Mouse (Mus musculus): ENCODE measurements around the gene Gja4. TPM values are rescaled to one million over a fixed set of nuclear protein-coding genes. Genes with fewer than 3 reads are reported as not detected.
A peak's percentile ranks its signal among the peaks of the same experiment; 100 is the strongest.

Gene Gja4
- polyA plus RNA-seq (2015; fragmentation: Nextera tagmentation; extraction: Ambion mirVana) = 16.1 and 17.8 TPM in 2 replicates

DNA sequence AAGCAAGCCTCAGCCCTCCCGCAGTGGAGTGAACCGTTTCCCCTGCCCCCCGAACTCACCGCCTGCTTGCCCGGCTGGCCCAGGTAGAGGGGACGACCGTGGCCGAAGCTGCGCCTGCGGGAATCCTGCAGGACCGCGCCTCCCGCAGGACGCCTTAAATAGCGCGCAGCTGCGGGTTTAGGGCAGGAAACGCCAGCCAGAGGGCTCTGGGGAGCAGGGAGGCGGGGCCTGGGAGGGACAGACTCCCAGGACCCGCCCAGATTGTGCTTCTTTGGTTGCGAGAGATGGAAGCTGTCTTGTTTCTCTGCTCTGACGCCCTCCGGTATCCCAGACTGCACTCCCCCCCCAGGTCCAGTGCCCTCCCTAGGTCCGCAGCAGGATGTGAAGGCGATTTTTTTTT is at the start of gene Gja4:
TSS of gene Gja4 (minus strand) at position 179 of the 400 bp plus-strand sequence.
- no peaks in the 10 kb centered on the region for H3K36me3 ChIP-seq (ENCODE audit: control insufficient read depth, insufficient read depth, low read length)
- peak within 1 kb of the TSS; percentile 68 for H3K9ac ChIP-seq (ENCODE audit: low read length)
- no peak within 1 kb of the TSS for H3K27ac ChIP-seq (ENCODE audit: low read length)
- no peaks in the 10 kb centered on the region for H3K9me3 ChIP-seq (replicated peaks; ENCODE audit: control insufficient read depth, low read length)
- WGBS = under 1% methylated on average over 25 of the region's 25 CpGs
- peak; percentile 80; the same call in 1 of the 2 replicates for ATAC-seq (ENCODE audit: insufficient read depth, low FRiP score)
- peak within 1 kb of the TSS; percentile 86 for H3K4me2 ChIP-seq (ENCODE audit: low read depth, low read length)
- peak within 1 kb of the TSS; percentile 46 for H3K4me3 ChIP-seq (replicated peaks; ENCODE audit: low read length)
- peaks cover 12% of the 10 kb centered on the region for H3K27me3 ChIP-seq (ENCODE audit: control insufficient read depth, insufficient read depth, low read length)
- H3K4me1 ChIP-seq (ENCODE audit: control insufficient read depth, insufficient read depth, low read length) = no peaks in the 10 kb centered on the region

DNA sequence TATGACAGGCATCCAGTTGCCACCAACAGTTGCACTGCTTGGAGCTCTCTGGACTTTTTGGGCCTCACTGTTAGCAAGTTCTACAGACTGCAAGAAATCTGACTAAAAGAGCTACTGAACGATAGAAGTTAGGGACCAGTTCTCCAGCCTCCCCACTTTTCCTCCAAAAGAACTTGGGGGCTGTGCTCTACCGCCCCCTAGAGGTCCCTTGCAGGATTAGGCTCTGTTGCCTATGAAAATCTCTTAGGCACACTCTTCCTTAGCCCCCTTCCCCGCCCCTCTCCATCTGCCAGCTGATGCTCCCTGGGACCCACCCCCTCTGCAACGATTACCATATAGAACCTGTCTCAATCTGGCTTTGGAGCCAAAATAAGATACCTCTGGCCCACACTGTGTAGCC is 49.5 kb upstream of the Gja4 start:
- no peaks in the 10 kb centered on the region for H3K4me1 ChIP-seq (ENCODE audit: control insufficient read depth, insufficient read depth, low read length)
- no peak overlapping the region for H3K4me3 ChIP-seq (replicated peaks; ENCODE audit: low read length)
- no peak overlapping the region for H3K4me2 ChIP-seq (ENCODE audit: low read depth, low read length)
- H3K27me3 ChIP-seq (ENCODE audit: control insufficient read depth, insufficient read depth, low read length) = no peaks in the 10 kb centered on the region
- H3K27ac ChIP-seq (ENCODE audit: low read length) = no peak overlapping the region
- H3K36me3 ChIP-seq (ENCODE audit: control insufficient read depth, insufficient read depth, low read length) = no peaks in the 10 kb centered on the region
- 58% methylated on average over 4 of the region's 4 CpGs for WGBS
- no peak overlapping the region for H3K9ac ChIP-seq (ENCODE audit: low read length)
- ATAC-seq (ENCODE audit: insufficient read depth, low FRiP score) = no peak
- no peaks in the 10 kb centered on the region for H3K9me3 ChIP-seq (replicated peaks; ENCODE audit: control insufficient read depth, low read length)

DNA sequence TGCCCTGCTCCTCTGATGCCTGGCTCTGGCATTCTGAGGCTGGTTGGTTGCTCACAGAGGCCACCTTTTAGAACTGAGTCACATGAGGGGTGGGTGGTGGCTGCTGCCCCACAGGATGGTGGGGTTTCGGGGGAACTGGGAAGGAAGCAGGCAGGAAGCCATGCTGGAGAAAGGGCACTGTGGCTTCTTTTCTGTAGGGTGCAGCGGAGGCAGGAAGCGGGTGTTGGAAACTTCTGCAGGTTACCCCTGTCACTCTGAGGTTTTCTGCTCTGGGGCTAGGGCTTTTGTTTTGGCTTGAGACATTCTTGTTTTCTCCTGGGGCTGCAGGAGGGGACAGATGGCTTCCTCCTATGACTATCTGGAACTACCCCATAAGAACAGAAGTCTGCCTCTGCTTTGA is 48.7 kb upstream of the Gja4 start:
- H3K4me2 ChIP-seq (ENCODE audit: low read depth, low read length) = no peak overlapping the region
- H3K4me1 ChIP-seq (ENCODE audit: control insufficient read depth, insufficient read depth, low read length) = no peaks in the 10 kb centered on the region; the same call in 1 of the 2 replicates
- H3K27me3 ChIP-seq (ENCODE audit: control insufficient read depth, insufficient read depth, low read length) = no peaks in the 10 kb centered on the region
- no peaks in the 10 kb centered on the region for H3K36me3 ChIP-seq (ENCODE audit: control insufficient read depth, insufficient read depth, low read length)
- 76% methylated on average over 3 of the region's 3 CpGs for WGBS
- no peaks in the 10 kb centered on the region for H3K9me3 ChIP-seq (replicated peaks; ENCODE audit: control insufficient read depth, low read length)
- H3K9ac ChIP-seq (ENCODE audit: low read length) = no peak overlapping the region
- no peak overlapping the region for H3K4me3 ChIP-seq (replicated peaks; ENCODE audit: low read length)
- H3K27ac ChIP-seq (ENCODE audit: low read length) = no peak overlapping the region
- no peak for ATAC-seq (ENCODE audit: insufficient read depth, low FRiP score)

DNA sequence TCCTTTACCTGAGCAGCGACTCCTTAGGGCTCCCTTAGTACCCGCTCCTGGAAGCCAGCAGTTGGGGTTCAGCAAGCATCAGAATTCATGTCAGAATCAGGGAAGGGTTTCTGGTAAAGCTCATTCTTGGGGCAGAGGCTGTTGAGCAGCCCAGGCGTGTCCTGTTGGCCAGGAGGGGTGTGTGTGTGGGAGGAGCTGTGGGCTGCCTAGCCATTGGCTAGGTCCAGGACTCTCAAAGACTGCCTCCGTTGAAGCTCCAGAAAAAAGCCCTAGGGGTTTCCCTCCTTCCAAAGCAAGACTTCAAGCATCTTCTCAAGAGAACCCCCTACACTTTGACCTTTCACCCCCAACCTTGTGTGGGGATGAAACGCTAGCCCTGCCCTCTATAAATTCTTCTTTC is 44.2 kb upstream of the Gja4 start, which contains the start of gene Gjb5:
TSS of gene Gjb5 (minus strand) at position 164 of the 400 bp plus-strand sequence.
- Histone ChIP-seq H3K27ac (ENCODE audit: low read length) (no peak within 1 kb of the TSS), H3K4me2 (ENCODE audit: low read depth, low read length) (peak within 1 kb of the TSS; percentile 23; the same call in 1 of the 2 replicates), H3K27me3 (ENCODE audit: control insufficient read depth, insufficient read depth, low read length) (no peaks in the 10 kb centered on the region), H3K9ac (ENCODE audit: low read length) (no peak within 1 kb of the TSS), H3K9me3 (replicated peaks; ENCODE audit: control insufficient read depth, low read length) (no peaks in the 10 kb centered on the region), H3K4me1 (ENCODE audit: control insufficient read depth, insufficient read depth, low read length) (peaks cover 9% of the 10 kb centered on the region), H3K4me3 (replicated peaks; ENCODE audit: low read length) (no peak within 1 kb of the TSS), H3K36me3 (ENCODE audit: control insufficient read depth, insufficient read depth, low read length) (no peaks in the 10 kb centered on the region)
- 16% methylated on average over 5 of the region's 5 CpGs for WGBS
- peak; percentile 63; the same call in 1 of the 2 replicates for ATAC-seq (ENCODE audit: insufficient read depth, low FRiP score)

DNA sequence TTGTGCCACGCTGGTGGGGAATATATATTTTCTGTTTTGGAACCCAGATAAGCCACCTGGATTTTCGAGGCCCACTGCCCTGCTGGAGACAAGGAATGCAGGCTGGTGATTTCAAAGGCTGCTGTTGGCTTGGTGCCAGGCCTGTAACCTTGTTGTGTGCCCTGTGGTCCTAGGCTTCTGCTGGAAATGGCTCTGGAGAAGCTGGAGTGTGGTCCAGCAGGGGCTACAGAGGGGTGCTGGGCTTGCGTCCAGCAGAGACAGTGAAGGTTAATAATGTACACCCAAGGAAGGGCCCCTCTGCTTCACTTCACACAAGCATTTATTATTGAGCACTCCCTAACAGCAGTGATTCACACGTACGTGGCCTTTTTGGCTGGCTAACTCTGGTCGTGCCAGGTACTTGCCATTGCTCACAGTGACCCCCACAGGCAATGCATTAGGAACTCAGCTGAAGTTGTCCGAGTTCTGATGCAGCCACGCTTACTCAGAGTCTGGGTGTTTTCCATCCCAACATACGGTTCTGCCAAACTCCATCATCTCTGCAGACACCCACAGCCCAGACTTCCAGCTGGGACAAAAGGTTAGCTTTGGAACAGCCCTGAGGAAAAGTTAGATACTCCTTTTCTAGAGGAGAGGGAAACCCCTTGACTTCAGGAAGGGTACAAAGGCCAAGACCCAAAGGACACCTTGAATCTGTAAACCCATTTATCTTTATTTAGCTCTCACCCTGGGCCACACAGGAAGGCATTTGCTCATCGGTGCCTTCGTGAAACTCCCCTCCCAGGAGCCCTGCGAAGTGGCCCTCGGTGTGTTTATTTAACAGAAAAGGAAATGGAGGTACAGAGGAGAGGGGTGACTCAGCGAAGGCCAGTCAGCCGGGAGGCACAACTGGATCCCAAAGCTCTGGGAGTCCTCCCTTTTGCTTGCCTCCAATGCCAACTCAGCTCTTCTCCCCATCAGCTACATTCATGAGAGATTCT is 41.0 kb upstream of the Gja4 start:
- Histone ChIP-seq H3K27ac (ENCODE audit: low read length) (0 out of 2 replicates have a peak overlapping the region, but pooled peaks have one; percentile 21), H3K36me3 (ENCODE audit: control insufficient read depth, insufficient read depth, low read length) (no peaks in the 10 kb centered on the region), H3K9ac (ENCODE audit: low read length) (no peak overlapping the region), H3K4me3 (replicated peaks; ENCODE audit: low read length) (no peak overlapping the region), H3K4me2 (ENCODE audit: low read depth, low read length) (no peak overlapping the region), H3K4me1 (ENCODE audit: control insufficient read depth, insufficient read depth, low read length) (peaks cover 9% of the 10 kb centered on the region), H3K27me3 (ENCODE audit: control insufficient read depth, insufficient read depth, low read length) (no peaks in the 10 kb centered on the region), H3K9me3 (replicated peaks; ENCODE audit: control insufficient read depth, low read length) (no peaks in the 10 kb centered on the region)
- ATAC-seq (ENCODE audit: insufficient read depth, low FRiP score) = no peak
- WGBS = 33% methylated on average over 15 of the region's 15 CpGs

DNA sequence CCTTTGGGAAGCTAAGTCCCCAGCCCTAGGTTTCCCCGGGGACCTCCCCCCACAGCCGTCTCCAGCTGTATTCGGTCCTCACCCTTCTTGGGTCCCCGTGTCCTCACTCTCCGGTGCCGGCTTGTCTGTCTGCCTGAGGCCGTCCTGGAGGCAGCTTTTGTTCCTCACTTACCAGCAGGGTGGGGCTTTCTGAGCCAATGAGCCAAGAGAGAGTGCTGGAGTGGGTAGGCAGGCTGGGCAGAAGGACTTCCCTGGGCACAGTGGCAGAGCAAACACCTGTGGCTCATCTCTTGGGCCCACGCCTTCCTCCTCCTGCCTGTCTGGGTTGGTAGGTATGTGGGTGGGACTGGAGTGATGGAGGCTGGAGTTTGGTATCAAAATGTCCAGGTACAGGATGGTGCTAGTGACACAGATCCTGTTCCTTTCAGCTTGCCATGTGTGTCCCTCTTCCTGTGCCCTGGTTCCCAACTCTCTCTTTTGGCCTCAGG is 40.2 kb upstream of the Gja4 start, which contains the start of gene Gjb4:
TSS of gene Gjb4 (minus strand) at position 131 of the 488 bp plus-strand sequence.
- H3K9ac ChIP-seq (ENCODE audit: low read length) = no peak within 1 kb of the TSS
- H3K27me3 ChIP-seq (ENCODE audit: control insufficient read depth, insufficient read depth, low read length) = no peaks in the 10 kb centered on the region
- no peak for ATAC-seq (ENCODE audit: insufficient read depth, low FRiP score)
- 43% methylated on average over 8 of the region's 8 CpGs for WGBS
- H3K36me3 ChIP-seq (ENCODE audit: control insufficient read depth, insufficient read depth, low read length) = no peaks in the 10 kb centered on the region
- H3K4me3 ChIP-seq (replicated peaks; ENCODE audit: low read length) = no peak within 1 kb of the TSS
- H3K4me1 ChIP-seq (ENCODE audit: control insufficient read depth, insufficient read depth, low read length) = peaks cover 9% of the 10 kb centered on the region
- no peak within 1 kb of the TSS for H3K4me2 ChIP-seq (ENCODE audit: low read depth, low read length)
- no peaks in the 10 kb centered on the region for H3K9me3 ChIP-seq (replicated peaks; ENCODE audit: control insufficient read depth, low read length)
- 0 out of 2 replicates have a peak within 1 kb of the TSS, but pooled peaks have one; percentile 21 for H3K27ac ChIP-seq (ENCODE audit: low read length)

DNA sequence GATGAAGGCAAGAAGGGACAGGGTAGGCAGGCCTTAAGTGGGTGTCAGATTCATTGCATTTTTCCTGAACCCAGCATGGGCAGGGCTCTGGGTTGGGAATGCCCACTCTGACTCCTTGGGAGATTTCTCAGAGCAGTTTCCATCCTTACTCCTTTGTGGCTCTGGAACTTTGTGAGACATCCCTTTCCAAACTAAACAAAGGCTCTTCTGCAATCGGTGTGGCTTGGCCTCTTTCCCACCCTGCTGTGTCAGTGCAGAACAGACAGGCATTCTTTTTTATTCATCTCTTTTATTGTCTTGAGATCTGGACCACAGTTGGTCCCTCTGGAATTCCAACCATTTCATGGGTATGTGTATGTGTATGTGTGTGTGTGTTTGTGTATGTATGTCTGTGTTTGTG is 38.8 kb upstream of the Gja4 start:
- Histone ChIP-seq H3K9ac (ENCODE audit: low read length) (no peak overlapping the region), H3K27ac (ENCODE audit: low read length) (no peak overlapping the region), H3K4me2 (ENCODE audit: low read depth, low read length) (no peak overlapping the region), H3K36me3 (ENCODE audit: control insufficient read depth, insufficient read depth, low read length) (no peaks in the 10 kb centered on the region), H3K4me1 (ENCODE audit: control insufficient read depth, insufficient read depth, low read length) (peaks cover 9% of the 10 kb centered on the region), H3K4me3 (replicated peaks; ENCODE audit: low read length) (no peak overlapping the region), H3K27me3 (ENCODE audit: control insufficient read depth, insufficient read depth, low read length) (no peaks in the 10 kb centered on the region), H3K9me3 (replicated peaks; ENCODE audit: control insufficient read depth, low read length) (no peaks in the 10 kb centered on the region)
- 23% methylated on average over 1 of the region's 1 CpGs for WGBS
- no peak for ATAC-seq (ENCODE audit: insufficient read depth, low FRiP score)

DNA sequence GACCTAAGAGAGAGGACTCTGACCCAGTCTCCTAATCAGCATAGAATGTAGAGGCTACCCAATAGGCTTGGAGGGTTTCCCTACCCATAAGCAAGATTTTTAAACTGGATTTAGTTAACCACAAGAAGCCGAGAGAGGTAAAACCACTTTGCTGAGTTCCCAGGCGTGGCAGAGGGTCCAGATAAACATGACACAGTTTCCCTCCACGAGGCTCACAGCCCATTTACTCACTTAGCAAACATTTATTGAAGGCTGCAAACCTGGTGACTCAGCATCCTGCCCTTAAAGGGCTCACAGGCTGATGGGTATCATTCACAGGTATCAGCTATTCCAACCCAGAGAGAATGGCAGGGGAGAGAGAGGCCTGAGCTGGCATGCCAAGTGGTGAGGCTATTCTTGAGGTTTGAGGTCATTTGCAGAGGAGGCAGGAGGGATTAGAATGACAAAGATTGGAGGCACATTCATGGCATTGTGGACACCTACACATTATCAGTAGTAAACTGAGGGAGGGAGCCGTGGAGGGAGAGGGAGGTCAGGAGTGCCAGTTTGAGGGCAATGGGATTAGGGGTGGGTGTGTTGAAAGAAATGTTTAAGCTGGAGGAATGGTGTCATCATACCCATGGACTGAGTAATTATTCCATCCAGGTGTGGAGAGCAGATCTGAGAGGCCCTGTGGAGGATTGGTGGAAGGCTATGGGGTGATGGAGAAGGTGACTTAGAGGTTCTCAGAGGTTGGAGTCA is 35.9 kb upstream of the Gja4 start:
- ATAC-seq (ENCODE audit: insufficient read depth, low FRiP score) = no peak
- Histone ChIP-seq H3K4me3 (replicated peaks; ENCODE audit: low read length) (no peak overlapping the region), H3K9ac (ENCODE audit: low read length) (no peak overlapping the region), H3K36me3 (ENCODE audit: control insufficient read depth, insufficient read depth, low read length) (no peaks in the 10 kb centered on the region), H3K4me2 (ENCODE audit: low read depth, low read length) (no peak overlapping the region), H3K27me3 (ENCODE audit: control insufficient read depth, insufficient read depth, low read length) (no peaks in the 10 kb centered on the region), H3K4me1 (ENCODE audit: control insufficient read depth, insufficient read depth, low read length) (peaks cover 6% of the 10 kb centered on the region), H3K27ac (ENCODE audit: low read length) (no peak overlapping the region), H3K9me3 (replicated peaks; ENCODE audit: control insufficient read depth, low read length) (no peaks in the 10 kb centered on the region)
- 45% methylated on average over 4 of the region's 4 CpGs for WGBS
